Mouse (Mus musculus): Measurements from ENCODE around the gene Gigyf2. TPM values are rescaled to one million over a fixed set of nuclear protein-coding genes. Genes with fewer than 3 reads are reported as not detected.
A peak's percentile ranks its signal among the peaks of the same experiment; 100 is the strongest.

Gene Gigyf2
- polyA plus RNA-seq, 1 experiment from 2014 or later = 72.9 TPM

DNA sequence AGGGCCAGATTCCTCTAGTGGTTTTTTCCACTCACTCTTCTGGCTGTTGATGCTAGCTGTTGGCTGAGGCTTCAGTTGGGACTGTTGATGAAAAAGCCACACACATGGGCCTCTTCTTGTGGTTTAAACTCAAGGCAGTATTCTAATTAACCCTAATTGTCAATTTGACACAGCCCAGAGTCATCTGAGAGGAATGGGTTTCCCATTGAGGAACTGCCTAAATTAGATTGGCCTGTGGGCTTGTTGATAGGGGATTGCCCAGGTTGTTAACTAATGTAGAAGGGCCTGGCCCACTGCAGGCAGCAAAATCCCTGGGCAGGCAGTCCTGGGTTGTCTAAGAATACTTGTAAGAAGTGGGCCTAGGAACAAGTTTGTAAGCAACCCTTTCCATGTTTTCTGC lies 2.1 kb upstream of the Gigyf2 start:
- ATAC-seq (replicated peaks) = no peak
- no peak overlapping the region for H3K4me3 ChIP-seq
- no peak overlapping the region for H3K4me2 ChIP-seq
- H3K27ac ChIP-seq = no peak overlapping the region
- no peak overlapping the region for H3K9ac ChIP-seq
- H3K4me1 ChIP-seq = peaks cover 14% of the 10 kb centered on the region
- peaks cover 7% of the 10 kb centered on the region; the same call in 1 of the 2 replicates for H3K9me3 ChIP-seq
- H3K36me3 ChIP-seq (replicated peaks) = no peaks in the 10 kb centered on the region
- H3K27me3 ChIP-seq (replicated peaks) = no peaks in the 10 kb centered on the region

DNA sequence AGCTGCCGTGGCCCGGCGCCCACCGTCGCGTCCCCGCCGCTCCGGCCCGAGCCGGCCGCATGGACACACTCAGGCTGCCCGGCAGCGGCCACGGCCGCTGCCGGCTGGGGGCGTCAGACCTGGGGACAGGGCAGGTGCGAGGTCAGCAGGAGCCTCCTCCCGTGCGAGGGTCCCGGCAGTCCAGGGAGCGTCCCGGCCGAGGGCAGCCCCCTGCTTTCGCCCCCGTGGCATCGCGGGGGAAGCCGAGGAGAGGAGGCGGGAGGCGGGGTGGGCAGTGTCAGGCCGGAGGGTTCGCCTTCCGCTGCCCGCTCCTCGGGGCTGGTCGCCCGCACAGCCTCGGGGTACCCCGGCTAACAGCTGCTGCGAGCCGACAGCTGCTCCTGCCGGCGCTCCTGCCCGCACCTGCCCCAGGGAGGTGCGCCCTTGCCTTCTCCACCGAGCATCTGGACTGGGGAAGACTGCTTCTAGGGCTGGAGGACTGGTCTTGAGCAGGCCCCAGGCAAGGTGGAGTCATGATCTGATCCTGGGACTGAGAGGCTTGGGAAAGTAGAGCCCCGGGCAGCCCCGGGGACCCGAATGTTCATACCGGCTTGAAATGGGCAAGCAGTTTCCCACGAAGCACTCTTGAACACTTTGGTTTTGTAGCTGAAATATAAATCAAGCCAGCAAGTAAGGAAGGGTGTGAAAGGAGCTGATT lies 515 bp downstream of the Gigyf2 start:
- no peaks in the 10 kb centered on the region for H3K27me3 ChIP-seq (replicated peaks)
- peak overlapping the region; percentile 75 for H3K4me2 ChIP-seq
- H3K36me3 ChIP-seq (replicated peaks) = no peaks in the 10 kb centered on the region
- no peaks in the 10 kb centered on the region for H3K9me3 ChIP-seq
- under 1% methylated on average over 53 of the region's 53 CpGs for WGBS
- H3K4me3 ChIP-seq = peak overlapping the region; percentile 99
- peak overlapping the region; percentile 100 for H3K9ac ChIP-seq
- peak overlapping the region; percentile 96 for H3K27ac ChIP-seq
- peak; percentile 72 for ATAC-seq (replicated peaks)
- peaks cover 14% of the 10 kb centered on the region for H3K4me1 ChIP-seq

DNA sequence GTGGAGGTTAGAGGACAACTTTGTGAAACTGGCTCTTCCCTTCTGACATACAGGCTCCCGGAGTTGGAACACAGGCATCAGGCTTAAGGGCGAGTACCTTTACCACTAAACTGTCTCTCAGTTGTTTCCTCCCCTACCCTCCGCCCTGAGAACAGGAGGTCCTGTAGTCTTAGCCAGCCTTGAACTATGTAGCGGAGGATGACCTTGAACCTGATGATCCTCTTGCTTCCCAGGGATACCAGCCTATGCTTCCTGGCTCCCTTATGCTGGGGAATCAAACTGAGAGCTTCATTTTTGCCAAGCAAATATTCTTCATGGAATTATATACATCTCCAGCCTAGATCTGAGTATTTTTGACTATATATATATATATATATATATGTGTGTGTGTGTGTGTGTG lies 5.0 kb downstream of the Gigyf2 start:
- Histone ChIP-seq H3K27me3 (replicated peaks) (no peaks in the 10 kb centered on the region), H3K9me3 (no peaks in the 10 kb centered on the region), H3K4me1 (peaks cover 14% of the 10 kb centered on the region), H3K4me2 (no peak overlapping the region), H3K9ac (no peak overlapping the region), H3K36me3 (replicated peaks) (peaks cover 5% of the 10 kb centered on the region; the same call in 1 of the 2 replicates), H3K4me3 (no peak overlapping the region), H3K27ac (no peak overlapping the region)
- no peak for ATAC-seq (replicated peaks)
- 94% methylated on average over 4 of the region's 4 CpGs for WGBS

DNA sequence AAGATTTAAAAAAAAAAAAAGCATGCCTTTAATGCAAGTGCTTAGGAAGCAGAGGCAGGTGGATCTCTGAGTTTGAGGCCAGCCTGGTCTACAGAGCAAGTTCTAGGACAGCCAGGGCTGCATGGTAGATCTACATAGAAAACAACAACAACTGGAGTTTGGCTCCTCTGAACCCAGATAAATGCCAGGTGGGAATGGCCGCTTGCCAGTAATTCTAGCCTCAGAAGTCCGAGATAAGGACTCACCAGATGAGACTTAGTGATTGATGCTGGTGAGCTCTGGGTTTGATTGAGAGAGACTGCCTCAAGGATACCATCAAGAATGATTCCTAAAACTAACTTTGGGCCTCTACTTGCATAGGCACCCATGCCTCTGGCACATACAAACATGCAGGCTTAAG lies 23.8 kb downstream of the Gigyf2 start:
- no peak for ATAC-seq (replicated peaks)
- Histone ChIP-seq H3K4me2 (no peak overlapping the region), H3K36me3 (replicated peaks) (no peaks in the 10 kb centered on the region; the same call in 1 of the 2 replicates), H3K27me3 (replicated peaks) (no peaks in the 10 kb centered on the region), H3K4me3 (no peak overlapping the region), H3K27ac (no peak overlapping the region), H3K9me3 (no peaks in the 10 kb centered on the region), H3K9ac (no peak overlapping the region), H3K4me1 (no peaks in the 10 kb centered on the region)
- WGBS = 97% methylated on average over 2 of the region's 2 CpGs

DNA sequence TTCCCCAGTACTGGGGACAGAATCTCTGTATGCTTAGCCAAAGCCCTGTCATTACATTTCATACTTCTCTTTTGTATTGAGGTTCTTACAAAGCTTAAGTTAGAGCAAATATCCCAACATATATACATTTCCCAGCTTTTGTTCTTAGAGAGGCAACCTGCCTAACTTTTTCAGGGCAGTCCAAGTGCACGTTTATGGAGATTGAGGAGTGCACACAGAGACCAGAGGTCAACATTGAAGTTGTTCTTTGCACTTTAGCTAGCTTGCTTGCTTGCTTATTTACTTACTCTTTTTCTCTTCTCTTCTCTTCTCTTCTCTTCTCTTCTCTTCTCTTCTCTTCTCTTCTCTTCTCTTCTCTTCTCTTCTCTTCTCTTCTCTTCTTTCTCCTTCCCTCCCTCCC lies 33.5 kb downstream of the Gigyf2 start:
- Histone ChIP-seq H3K9ac (no peak overlapping the region), H3K9me3 (no peaks in the 10 kb centered on the region), H3K4me3 (no peak overlapping the region), H3K27ac (no peak overlapping the region), H3K4me2 (no peak overlapping the region), H3K4me1 (no peaks in the 10 kb centered on the region), H3K36me3 (replicated peaks) (peaks cover 12% of the 10 kb centered on the region), H3K27me3 (replicated peaks) (no peaks in the 10 kb centered on the region)
- ATAC-seq (replicated peaks) = no peak
- WGBS = 83% methylated on average over 1 of the region's 1 CpGs

DNA sequence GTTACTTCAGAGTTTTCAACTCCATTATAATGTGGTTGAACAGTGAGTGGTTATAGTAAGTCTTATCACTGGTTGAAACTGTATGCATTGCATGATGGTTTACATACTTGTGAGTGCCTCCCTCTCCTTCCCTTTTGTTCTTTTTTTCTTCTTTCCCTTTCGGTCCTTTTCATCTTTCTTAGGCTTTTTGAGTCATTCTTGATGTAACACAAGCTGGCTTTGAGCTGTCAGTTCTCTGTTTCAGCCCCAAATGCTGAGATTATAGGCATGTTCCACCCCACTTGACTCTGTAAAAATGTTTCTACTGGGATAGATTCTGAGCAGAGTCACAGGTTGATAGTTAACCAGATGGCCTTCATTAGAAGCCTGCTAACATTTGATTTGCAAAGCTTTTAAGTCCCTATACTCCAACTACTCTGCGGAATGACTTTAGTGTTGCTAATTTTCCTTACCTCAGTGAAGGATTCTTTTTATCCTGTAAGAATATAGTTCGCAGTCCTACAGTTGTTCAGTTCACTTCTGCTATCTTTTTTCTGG lies 51.3 kb downstream of the Gigyf2 start:
- Histone ChIP-seq H3K4me2 (no peak overlapping the region), H3K9ac (no peak overlapping the region)
- WGBS = 97% methylated on average over 3 of the region's 3 CpGs

DNA sequence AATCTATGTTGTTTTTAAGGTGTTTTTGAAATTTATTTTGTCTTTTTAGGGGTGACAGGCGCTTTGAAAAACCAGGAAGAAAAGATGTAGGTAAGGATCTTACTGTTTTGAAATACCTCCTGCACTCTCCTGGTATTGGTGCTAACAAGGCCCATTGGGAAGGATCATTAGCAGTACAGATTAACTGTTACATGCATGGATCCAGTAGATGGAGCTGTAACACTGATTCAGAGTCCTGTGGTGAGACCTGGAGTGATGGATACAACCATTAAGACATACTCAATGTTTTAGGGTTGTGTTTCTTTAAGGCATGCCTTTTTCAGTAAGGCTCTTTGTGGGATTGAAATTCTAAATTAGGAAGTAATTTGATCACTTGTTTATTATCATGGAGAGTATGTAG lies 53.1 kb downstream of the Gigyf2 start:
- H3K27me3 ChIP-seq (replicated peaks) = no peaks in the 10 kb centered on the region
- H3K36me3 ChIP-seq (replicated peaks) = 0 out of 2 replicates have a peak, but pooled peaks cover 13% of the 10 kb centered on the region
- no peak overlapping the region for H3K9ac ChIP-seq
- no peak overlapping the region for H3K27ac ChIP-seq
- no peaks in the 10 kb centered on the region for H3K4me1 ChIP-seq
- ATAC-seq (replicated peaks) = no peak
- no peaks in the 10 kb centered on the region for H3K9me3 ChIP-seq
- H3K4me2 ChIP-seq = no peak overlapping the region
- H3K4me3 ChIP-seq = no peak overlapping the region
- 93% methylated on average over 1 of the region's 1 CpGs for WGBS

More for the DNA sequence above, 51.3 kb downstream of the Gigyf2 start:
- H3K4me1 ChIP-seq = no peaks in the 10 kb centered on the region
- 0 out of 2 replicates have a peak, but pooled peaks cover 15% of the 10 kb centered on the region for H3K36me3 ChIP-seq (replicated peaks)
- H3K27ac ChIP-seq = no peak overlapping the region
- H3K4me3 ChIP-seq = no peak overlapping the region
- no peaks in the 10 kb centered on the region for H3K27me3 ChIP-seq (replicated peaks)
- ATAC-seq (replicated peaks) = no peak
- no peaks in the 10 kb centered on the region for H3K9me3 ChIP-seq

DNA sequence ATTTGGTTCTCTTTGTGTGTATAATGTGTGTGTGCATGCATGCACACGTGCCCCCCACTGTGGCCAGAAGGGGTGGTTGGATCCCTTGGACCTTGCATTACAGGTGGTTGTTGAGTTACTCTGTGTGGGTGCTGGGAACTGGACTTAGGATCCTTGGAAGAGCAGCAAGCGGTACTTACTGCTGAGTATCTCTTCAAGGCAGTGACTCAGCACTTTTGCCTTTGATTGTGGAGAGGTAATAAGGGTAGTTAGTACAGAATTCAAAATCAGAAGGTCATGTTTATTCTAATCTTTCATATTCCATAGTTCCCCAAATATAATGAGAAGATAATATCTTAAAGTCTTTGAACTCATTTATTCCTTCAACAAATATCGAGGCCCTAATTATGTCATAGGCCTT lies 54.4 kb downstream of the Gigyf2 start:
- ATAC-seq (replicated peaks) = no peak
- no peak overlapping the region for H3K9ac ChIP-seq
- H3K4me1 ChIP-seq = no peaks in the 10 kb centered on the region
- no peak overlapping the region for H3K4me3 ChIP-seq
- H3K27ac ChIP-seq = no peak overlapping the region
- no peaks in the 10 kb centered on the region for H3K27me3 ChIP-seq (replicated peaks)
- H3K4me2 ChIP-seq = no peak overlapping the region
- H3K9me3 ChIP-seq = no peaks in the 10 kb centered on the region
- 95% methylated on average over 3 of the region's 3 CpGs for WGBS
- H3K36me3 ChIP-seq (replicated peaks) = 0 out of 2 replicates have a peak, but pooled peaks cover 12% of the 10 kb centered on the region

DNA sequence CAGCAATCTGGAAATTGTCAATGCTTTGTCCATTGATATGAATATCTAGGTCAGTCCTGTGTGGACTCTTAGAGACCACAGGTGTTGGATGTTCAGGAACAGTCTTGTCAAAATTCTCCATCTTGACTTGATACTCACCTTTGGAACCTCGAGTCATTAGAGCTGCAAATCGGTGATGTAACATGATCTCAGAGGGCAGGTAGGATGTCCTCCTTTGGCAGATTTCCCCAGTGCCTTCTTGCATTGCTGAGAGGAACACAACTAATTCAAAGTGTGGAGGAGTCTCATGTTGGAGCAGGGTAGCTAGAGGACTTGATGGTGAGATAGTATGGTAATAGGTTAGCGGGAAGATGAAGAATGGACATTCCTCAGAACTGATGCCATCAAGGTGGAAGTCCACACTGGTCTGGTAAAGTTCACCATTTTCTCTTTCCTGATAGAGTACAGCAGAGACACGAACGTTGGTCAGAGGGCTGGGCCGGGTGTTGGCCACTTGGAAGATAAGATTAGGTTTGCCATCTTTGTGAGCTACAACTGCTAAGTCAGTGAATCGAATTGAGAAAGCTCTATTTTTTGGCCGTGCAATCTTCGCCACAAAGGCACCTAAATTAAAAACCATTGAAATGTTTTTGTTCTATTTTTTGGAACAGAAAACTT lies 59.8 kb downstream of the Gigyf2 start:
- no peak overlapping the region for H3K9ac ChIP-seq
- H3K27me3 ChIP-seq (replicated peaks) = no peaks in the 10 kb centered on the region
- peaks cover 7% of the 10 kb centered on the region; the same call in 1 of the 2 replicates for H3K36me3 ChIP-seq (replicated peaks)
- H3K4me1 ChIP-seq = no peaks in the 10 kb centered on the region
- WGBS = 94% methylated on average over 9 of the region's 9 CpGs
- no peak overlapping the region for H3K4me2 ChIP-seq
- H3K9me3 ChIP-seq = no peaks in the 10 kb centered on the region
- H3K4me3 ChIP-seq = no peak overlapping the region
- no peak for ATAC-seq (replicated peaks)
- H3K27ac ChIP-seq = no peak overlapping the region

DNA sequence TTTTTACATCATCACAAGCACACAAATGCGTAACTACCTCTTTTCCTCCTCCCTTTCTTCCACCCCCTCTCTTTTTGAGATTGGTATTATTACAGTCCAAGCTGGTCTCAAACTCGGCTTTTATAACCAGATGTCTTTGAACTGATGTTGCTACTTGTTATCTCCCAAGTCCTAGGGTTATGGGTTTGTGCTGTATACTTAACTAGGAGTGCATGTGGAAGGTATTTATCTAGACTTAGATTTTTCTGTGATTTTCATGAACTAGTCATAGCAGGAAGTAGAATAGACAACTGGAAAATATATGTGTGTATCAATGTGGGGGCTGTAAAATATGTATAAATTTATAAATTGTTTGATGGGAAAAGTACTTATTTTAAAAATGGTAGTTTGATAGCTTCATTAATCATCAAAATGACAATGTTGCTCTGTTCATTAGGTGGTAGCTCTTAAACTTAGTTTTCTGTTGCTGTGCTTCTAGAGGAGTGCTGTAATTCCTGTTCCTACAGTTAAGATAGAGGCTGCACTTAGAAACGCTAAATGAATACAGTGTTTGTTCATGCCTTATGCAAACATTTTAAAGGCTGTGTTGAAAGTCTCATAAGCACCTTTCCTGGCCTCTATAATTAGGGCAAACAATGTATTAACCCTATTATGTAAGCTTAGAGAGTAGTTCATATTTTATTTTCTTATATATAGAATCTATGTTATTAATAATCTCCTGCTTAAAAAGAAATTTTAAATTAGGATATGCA lies 66.8 kb downstream of the Gigyf2 start:
- H3K4me2 ChIP-seq = no peak overlapping the region
- no peak for ATAC-seq (replicated peaks)
- 90% methylated on average over 3 of the region's 3 CpGs for WGBS

DNA sequence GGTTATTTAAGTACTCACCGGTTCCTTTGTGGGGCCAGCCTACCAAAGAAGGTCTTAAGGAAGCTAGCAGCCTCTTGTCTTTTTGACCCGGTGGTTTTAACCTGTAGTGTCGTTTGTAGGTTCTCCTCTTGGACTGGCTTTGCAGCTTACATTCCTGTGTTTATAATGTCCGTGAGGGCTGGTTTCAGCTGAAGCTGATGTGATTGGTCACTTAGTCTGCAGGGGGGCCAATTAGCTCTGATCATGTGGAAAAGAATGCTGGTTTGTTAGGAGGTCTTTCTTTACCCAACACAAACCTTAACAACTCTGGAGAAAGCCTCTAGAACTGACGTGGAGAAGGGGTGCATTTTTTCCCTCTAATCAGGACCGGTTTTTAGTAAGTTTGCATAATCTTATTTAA lies 67.8 kb downstream of the Gigyf2 start, which contains the start of gene Kcnj13:
TSS of gene Kcnj13 (minus strand) at position 136 of the 400 bp plus-strand sequence.
- Histone ChIP-seq H3K9me3 (no peaks in the 10 kb centered on the region), H3K4me3 (no peak within 1 kb of the TSS), H3K4me1 (no peaks in the 10 kb centered on the region), H3K36me3 (replicated peaks) (no peaks in the 10 kb centered on the region), H3K27me3 (replicated peaks) (no peaks in the 10 kb centered on the region), H3K27ac (no peak within 1 kb of the TSS), H3K9ac (no peak within 1 kb of the TSS), H3K4me2 (no peak within 1 kb of the TSS)
- WGBS = 33% methylated on average over 6 of the region's 6 CpGs
- ATAC-seq (replicated peaks) = no peak

More for the DNA sequence above, 66.8 kb downstream of the Gigyf2 start:
- Histone ChIP-seq H3K27me3 (replicated peaks) (no peaks in the 10 kb centered on the region), H3K9ac (no peak overlapping the region), H3K9me3 (no peaks in the 10 kb centered on the region), H3K27ac (no peak overlapping the region), H3K36me3 (replicated peaks) (no peaks in the 10 kb centered on the region; the same call in 1 of the 2 replicates), H3K4me3 (no peak overlapping the region), H3K4me1 (no peaks in the 10 kb centered on the region)

DNA sequence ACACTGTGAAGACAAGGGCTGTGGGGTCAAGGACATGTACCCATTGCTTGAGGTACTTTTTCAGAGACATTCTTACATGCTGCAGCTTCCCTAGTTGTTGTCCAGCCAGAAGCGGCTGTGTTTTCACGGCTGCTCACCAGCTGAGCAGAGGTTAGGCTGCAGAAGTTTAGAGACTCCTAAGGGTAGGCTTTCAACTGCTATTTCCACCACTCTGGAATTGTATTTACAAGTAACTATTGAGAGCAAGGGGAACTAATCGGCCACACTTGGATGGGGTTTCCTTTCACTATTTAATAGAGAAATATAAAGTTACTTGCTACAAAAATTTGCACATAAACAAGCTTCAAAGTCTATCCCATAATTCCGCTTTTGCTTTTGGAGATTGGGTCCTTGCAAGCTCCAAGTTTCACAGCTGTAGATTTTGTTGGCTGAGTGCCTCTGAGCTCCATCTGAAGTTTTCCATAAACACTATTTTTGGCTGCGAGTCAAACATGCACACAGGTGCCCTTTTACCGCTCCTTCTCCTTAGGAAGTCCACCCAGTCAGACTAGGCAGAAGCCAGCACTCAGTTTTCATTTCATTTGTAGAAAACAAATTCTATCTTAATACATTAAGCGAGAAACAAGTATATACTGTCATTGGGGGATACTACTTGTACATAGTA lies 70.3 kb downstream of the Gigyf2 start:
- no peak overlapping the region for H3K9ac ChIP-seq
- H3K4me3 ChIP-seq = no peak overlapping the region
- ATAC-seq (replicated peaks) = no peak
- H3K4me1 ChIP-seq = no peaks in the 10 kb centered on the region
- H3K27ac ChIP-seq = no peak overlapping the region
- no peaks in the 10 kb centered on the region for H3K36me3 ChIP-seq (replicated peaks)
- H3K27me3 ChIP-seq (replicated peaks) = no peaks in the 10 kb centered on the region
- H3K4me2 ChIP-seq = no peak overlapping the region
- H3K9me3 ChIP-seq = no peaks in the 10 kb centered on the region
- 83% methylated on average over 7 of the region's 7 CpGs for WGBS
